Mouse (Mus musculus): ENCODE data around the gene Camk1d. TPM values are rescaled to one million over a fixed set of nuclear protein-coding genes. Genes with fewer than 3 reads are reported as not detected.
"Not testable (repeated sequence)": the region's sequence is repeated elsewhere in the genome, so short reads cannot be mapped to it uniquely, and the experiment has no call there.

The Camk1d gene
- polyA plus RNA-seq, 1 experiment from 2014 or later = 2.2 TPM

GRCm38 (mm10) chr2:5284351-5284750 lies 430.0 kb downstream of the Camk1d start:
- 67% methylated on average over 5 of the region's 5 CpGs for WGBS
- H3K27ac ChIP-seq (replicated peaks) = no peak overlapping the region
- no peak overlapping the region for H3K4me2 ChIP-seq
- H3K4me3 ChIP-seq = no peak overlapping the region
- H3K4me1 ChIP-seq = peaks cover 6% of the 10 kb centered on the region; the same call in 1 of the 2 replicates
- no peaks in the 10 kb centered on the region for H3K36me3 ChIP-seq
- no peak for ATAC-seq (ENCODE audit: extremely low read depth, insufficient number of reproducible peaks, low FRiP score, low TSS enrichment)
- H3K9me3 ChIP-seq = no peaks in the 10 kb centered on the region
- no peaks in the 10 kb centered on the region for H3K27me3 ChIP-seq (replicated peaks)
- no peak overlapping the region for H3K9ac ChIP-seq

GRCm38 (mm10) chr2:5282623-5283022 lies 431.7 kb downstream of the Camk1d start:
- no peaks in the 10 kb centered on the region for H3K36me3 ChIP-seq
- no peak overlapping the region for H3K4me2 ChIP-seq

GRCm38 (mm10) chr2:5267980-5268379 lies 446.3 kb downstream of the Camk1d start:
- no peak overlapping the region for H3K4me3 ChIP-seq
- no peak overlapping the region for H3K9ac ChIP-seq
- no peaks in the 10 kb centered on the region for H3K4me1 ChIP-seq
- H3K36me3 ChIP-seq = no peaks in the 10 kb centered on the region
- WGBS = 71% methylated on average over 2 of the region's 2 CpGs
- no peaks in the 10 kb centered on the region for H3K9me3 ChIP-seq
- no peaks in the 10 kb centered on the region for H3K27me3 ChIP-seq (replicated peaks)
- ATAC-seq (ENCODE audit: extremely low read depth, insufficient number of reproducible peaks, low FRiP score, low TSS enrichment) = no peak
- H3K4me2 ChIP-seq = no peak overlapping the region
- no peak overlapping the region for H3K27ac ChIP-seq (replicated peaks)

More at GRCm38 (mm10) chr2:5282623-5283022, 431.7 kb downstream of the Camk1d start:
- Histone ChIP-seq H3K27me3 (replicated peaks) (no peaks in the 10 kb centered on the region), H3K9me3 (no peaks in the 10 kb centered on the region), H3K4me1 (peaks cover 6% of the 10 kb centered on the region; the same call in 1 of the 2 replicates), H3K9ac (no peak overlapping the region), H3K4me3 (no peak overlapping the region), H3K27ac (replicated peaks) (no peak overlapping the region)
- no peak for ATAC-seq (ENCODE audit: extremely low read depth, insufficient number of reproducible peaks, low FRiP score, low TSS enrichment)
- WGBS = 88% methylated on average over 4 of the region's 4 CpGs

- no peak for ATAC-seq (ENCODE audit: extremely low read depth, insufficient number of reproducible peaks, low FRiP score, low TSS enrichment)
- Histone ChIP-seq H3K4me1 (no peaks in the 10 kb centered on the region), H3K4me2 (no peak overlapping the region), H3K9ac (no peak overlapping the region), H3K27me3 (replicated peaks) (no peaks in the 10 kb centered on the region), H3K4me3 (no peak overlapping the region), H3K27ac (replicated peaks) (no peak overlapping the region), H3K36me3 (no peaks in the 10 kb centered on the region), H3K9me3 (no peaks in the 10 kb centered on the region)
- WGBS = 89% methylated on average over 2 of the region's 2 CpGs
These were observed 452.0 kb downstream of the Camk1d start for GRCm38 (mm10) chr2:5262279-5262678.

DNA sequence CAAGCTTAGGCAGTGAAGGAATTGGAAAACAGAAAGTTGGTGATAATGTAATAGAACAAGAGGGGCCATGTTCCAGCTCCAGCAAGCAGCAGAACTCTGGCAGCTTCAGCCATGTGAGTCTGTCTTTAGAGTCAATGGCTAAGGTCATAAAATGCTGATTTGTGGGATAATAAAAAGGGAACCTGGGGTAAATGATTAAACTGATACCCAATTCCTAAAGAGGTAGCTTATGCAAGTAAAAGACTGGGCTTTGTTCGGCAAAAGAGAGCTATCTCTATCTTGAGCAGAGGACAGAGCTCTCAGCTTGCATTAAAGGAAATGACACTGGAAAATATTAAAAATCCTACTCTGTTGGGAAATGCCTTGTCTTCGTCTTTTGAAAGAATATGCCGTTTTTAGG lies 456.1 kb downstream of the Camk1d start:
- 78% methylated on average over 3 of the region's 3 CpGs for whole genome bisulfite sequencing
- no peak for ATAC-seq (ENCODE audit: extremely low read depth, insufficient number of reproducible peaks, low FRiP score, low TSS enrichment)

DNA sequence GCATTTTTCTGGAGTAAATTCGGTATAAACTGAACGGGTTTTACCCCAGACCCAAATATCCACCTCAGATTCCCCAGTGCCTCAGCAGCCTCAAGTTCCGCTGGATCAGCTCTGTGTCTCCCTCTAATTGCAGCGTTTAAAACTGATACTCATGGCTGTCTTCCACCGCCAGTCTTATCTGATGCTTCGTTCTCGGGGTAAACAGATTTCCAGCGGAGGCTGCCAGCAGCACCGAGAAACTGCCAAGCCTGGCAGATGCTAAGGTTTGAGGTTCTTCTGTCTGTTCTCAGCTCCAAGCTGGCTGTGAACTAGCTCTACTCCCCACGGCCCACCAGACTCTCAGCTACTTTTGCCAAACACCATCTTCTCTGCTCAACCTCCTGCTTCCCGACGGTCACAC lies 464.3 kb downstream of the Camk1d start:
- Histone ChIP-seq H3K9ac (no peak overlapping the region), H3K4me3 (no peak overlapping the region), H3K9me3 (no peaks in the 10 kb centered on the region), H3K27me3 (replicated peaks) (no peaks in the 10 kb centered on the region), H3K27ac (replicated peaks) (no peak overlapping the region), H3K4me2 (peak overlapping the region; percentile 33), H3K36me3 (no peaks in the 10 kb centered on the region), H3K4me1 (no peaks in the 10 kb centered on the region)
- 42% methylated on average over 12 of the region's 12 CpGs for WGBS
- ATAC-seq (ENCODE audit: extremely low read depth, insufficient number of reproducible peaks, low FRiP score, low TSS enrichment) = no peak

More for the DNA sequence above, 456.1 kb downstream of the Camk1d start:
- Histone ChIP-seq H3K36me3 (no peaks in the 10 kb centered on the region), H3K4me1 (no peaks in the 10 kb centered on the region), H3K9ac (no peak overlapping the region), H3K27me3 (replicated peaks) (no peaks in the 10 kb centered on the region), H3K4me3 (no peak overlapping the region), H3K4me2 (no peak overlapping the region), H3K27ac (replicated peaks) (no peak overlapping the region), H3K9me3 (no peaks in the 10 kb centered on the region)

DNA sequence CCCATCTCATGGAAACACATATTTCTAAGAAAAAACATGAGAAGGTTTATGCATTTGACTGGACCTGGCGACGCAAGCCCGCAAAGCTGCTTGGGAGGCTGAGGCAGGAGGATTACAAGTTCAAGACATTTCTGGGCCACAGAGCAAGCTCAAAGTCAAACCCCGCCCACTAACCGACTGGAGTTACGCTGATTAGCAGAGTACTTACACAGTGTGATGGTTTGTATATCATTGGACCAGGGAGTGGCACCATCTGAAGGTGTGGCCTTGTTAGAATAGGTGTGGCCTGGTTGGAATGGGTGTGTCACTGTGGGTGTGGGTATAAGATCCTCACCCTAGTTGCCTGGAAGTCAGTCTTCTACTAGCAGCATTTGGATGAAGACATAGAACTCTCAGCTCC lies 465.1 kb downstream of the Camk1d start:
- ATAC-seq (ENCODE audit: extremely low read depth, insufficient number of reproducible peaks, low FRiP score, low TSS enrichment); H3K4me2 ChIP-seq; H3K36me3 ChIP-seq; H3K9me3 ChIP-seq; H3K27me3 ChIP-seq (replicated peaks); H3K4me3 ChIP-seq; H3K9ac ChIP-seq; H3K27ac ChIP-seq (replicated peaks); H3K4me1 ChIP-seq: not testable (repeated sequence)
- 90% methylated on average over 6 of the region's 6 CpGs for whole genome bisulfite sequencing

Other genes with a start within 250 kb of the Camk1d start
- 59.8 and 69.0 TPM in 2 replicates for gene Nudt5, start 130.5 kb upstream of the Camk1d start, polyA plus RNA-seq (2015; fragmentation: Nextera tagmentation; extraction: Ambion mirVana)
- gene Cdc123, start 130.6 kb upstream of the Camk1d start, polyA plus RNA-seq (2015; fragmentation: Nextera tagmentation; extraction: Ambion mirVana) = 184 and 186 TPM in 2 replicates
- 0.44 and 0.85 TPM in 2 replicates for gene Gm13199, start 148.4 kb upstream of the Camk1d start, polyA plus RNA-seq (2015; fragmentation: Nextera tagmentation; extraction: Ambion mirVana)
- 49.2 and 50.0 TPM in 2 replicates for gene Sec61a2, start 180.9 kb upstream of the Camk1d start, polyA plus RNA-seq (2015; fragmentation: Nextera tagmentation; extraction: Ambion mirVana)
- 1.7 and 3.2 TPM in 2 replicates for gene Dhtkd1, start 228.3 kb upstream of the Camk1d start, polyA plus RNA-seq (2015; fragmentation: Nextera tagmentation; extraction: Ambion mirVana)
- 5.3 and 5.6 TPM in 2 replicates for gene Upf2, start 237.0 kb upstream of the Camk1d start, polyA plus RNA-seq (2015; fragmentation: Nextera tagmentation; extraction: Ambion mirVana)